Mouse (Mus musculus) intestine, embryonic 16.5 days (tissue): ENCODE results near the gene Cachd1. TPM values are rescaled to one million over a fixed set of nuclear protein-coding genes. Genes with fewer than 3 reads are reported as not detected.

Experiments
- ATAC-seq: fragments of 200-750 bp; cut with Nextera tagmentation; 2 replicates; pipeline ENCODE4 v1.8.0; 2017; ENCODE audit warnings: moderate TSS enrichment, moderate library complexity
- H3K27ac ChIP-seq: fragments of 300-500 bp; sonication (generic); 2 replicates; pipeline ENCODE4 v1.5.1; 2014; ENCODE audit warnings: mild to moderate bottlenecking, low read length
- H3K27me3 ChIP-seq: fragments of 300-500 bp; sonication (generic); replicated peaks from 2 replicates; pipeline ENCODE4 v1.6.1; 2014; ENCODE audit warnings: low read length, control low read depth, mixed read lengths; ENCODE audit not compliant: control insufficient read depth, insufficient read depth
- H3K36me3 ChIP-seq: fragments of 300-500 bp; sonication (generic); 2 replicates; pipeline ENCODE4 v1.6.1; 2014; ENCODE audit warnings: low read length, control low read depth; ENCODE audit not compliant: control insufficient read depth, insufficient read depth
- H3K4me1 ChIP-seq: fragments of 300-500 bp; sonication (generic); 2 replicates; pipeline ENCODE4 v1.6.1; 2014; ENCODE audit warnings: low read length, control low read depth, mixed read lengths; ENCODE audit not compliant: control insufficient read depth, insufficient read depth
- H3K4me2 ChIP-seq: fragments of 300-500 bp; sonication (generic); 2 replicates; pipeline ENCODE4 v1.6.1; 2014; ENCODE audit warnings: low read depth, low read length, control low read depth
- H3K4me3 ChIP-seq: fragments of 300-500 bp; sonication (generic); 2 replicates; pipeline ENCODE4 v1.5.1; 2014; ENCODE audit warnings: mild to moderate bottlenecking, low read length
- H3K9ac ChIP-seq: fragments of 300-500 bp; sonication (generic); 2 replicates; pipeline ENCODE4 v1.6.1; 2014; ENCODE audit warnings: low read depth, low read length
- H3K9me3 ChIP-seq: fragments of 300-500 bp; sonication (generic); 2 replicates; pipeline ENCODE4 v1.6.1; 2016; ENCODE audit warnings: low read length, control low read depth; ENCODE audit not compliant: control insufficient read depth
- WGBS: fragments of 180-500 bp; shearing (Covaris S2); extraction: QIAGEN DNeasy Blood & Tissue Kit; methylation state at CpG from one replicate; pipeline ENCODE4 v1.1.7; 2014; 5-methylcytosine and 5-hydroxymethylcytosine counted together
- polyA plus RNA-seq: library from polyadenylated mRNA; unstranded; fragments of >200 nt; fragmentation: Nextera tagmentation; extraction: Ambion mirVana; gene quantifications from 2 replicates; pipeline ENCODE4 v1.2.1, GENCODE M21; 2015

Gene Cachd1
- polyA plus RNA-seq, 1 experiment from 2014 or later = 7.8 TPM

- no peaks in the 10 kb centered on the region for H3K4me1 ChIP-seq
- WGBS = 92% methylated on average over 8 of the region's 8 CpGs
- no peak overlapping the region for H3K4me2 ChIP-seq
- no peak overlapping the region for H3K9ac ChIP-seq
- no peak overlapping the region for H3K27ac ChIP-seq
- no peaks in the 10 kb centered on the region for H3K27me3 ChIP-seq
- peaks cover 6% of the 10 kb centered on the region; the same call in 1 of the 2 replicates for H3K36me3 ChIP-seq
- no peak overlapping the region for H3K4me3 ChIP-seq
- H3K9me3 ChIP-seq = no peaks in the 10 kb centered on the region
- ATAC-seq = no peak
Measured at GRCm38 (mm10) chr4:100998906-100999305, 222.4 kb downstream of the Cachd1 start.

GRCm38 (mm10) chr4:101000622-101001021, 224.1 kb downstream of the Cachd1 start:
- no peak overlapping the region for H3K27ac ChIP-seq
- H3K9me3 ChIP-seq = no peaks in the 10 kb centered on the region
- no peaks in the 10 kb centered on the region for H3K4me1 ChIP-seq
- WGBS = 87% methylated on average over 3 of the region's 3 CpGs
- H3K36me3 ChIP-seq = peaks cover 6% of the 10 kb centered on the region; the same call in 1 of the 2 replicates
- ATAC-seq = no peak
- no peak overlapping the region for H3K4me3 ChIP-seq
- no peaks in the 10 kb centered on the region for H3K27me3 ChIP-seq
- H3K4me2 ChIP-seq = no peak overlapping the region
- no peak overlapping the region for H3K9ac ChIP-seq

GRCm38 (mm10) chr4:101001073-101001472, 224.6 kb downstream of the Cachd1 start:
- Histone ChIP-seq H3K4me1 (no peaks in the 10 kb centered on the region), H3K27ac (no peak overlapping the region), H3K9ac (no peak overlapping the region), H3K36me3 (peaks cover 6% of the 10 kb centered on the region; the same call in 1 of the 2 replicates), H3K9me3 (no peaks in the 10 kb centered on the region), H3K4me3 (no peak overlapping the region), H3K27me3 (no peaks in the 10 kb centered on the region), H3K4me2 (no peak overlapping the region)
- ATAC-seq = no peak
- WGBS = 77% methylated on average over 6 of the region's 6 CpGs

- Histone ChIP-seq H3K9me3 (no peaks in the 10 kb centered on the region), H3K4me1 (no peaks in the 10 kb centered on the region), H3K4me2 (no peak overlapping the region), H3K36me3 (peaks cover 6% of the 10 kb centered on the region; the same call in 1 of the 2 replicates), H3K9ac (no peak overlapping the region), H3K4me3 (no peak overlapping the region), H3K27ac (no peak overlapping the region), H3K27me3 (no peaks in the 10 kb centered on the region)
- 90% methylated on average over 16 of the region's 16 CpGs for WGBS
- ATAC-seq = no peak
Measured at GRCm38 (mm10) chr4:101002961-101003360, 226.5 kb downstream of the Cachd1 start.

- ATAC-seq = no peak
- H3K9me3 ChIP-seq = no peaks in the 10 kb centered on the region
- no peaks in the 10 kb centered on the region for H3K36me3 ChIP-seq
- H3K4me2 ChIP-seq = no peak overlapping the region
- H3K27me3 ChIP-seq = no peaks in the 10 kb centered on the region
- WGBS = 82% methylated on average over 5 of the region's 5 CpGs
- H3K4me1 ChIP-seq = no peaks in the 10 kb centered on the region
- no peak overlapping the region for H3K27ac ChIP-seq
- no peak overlapping the region for H3K9ac ChIP-seq
- H3K4me3 ChIP-seq = no peak overlapping the region
Measured at GRCm38 (mm10) chr4:101008362-101008769, 231.9 kb downstream of the Cachd1 start.

GRCm38 (mm10) chr4:101009092-101009491, 232.6 kb downstream of the Cachd1 start:
- no peak overlapping the region for H3K9ac ChIP-seq
- H3K4me2 ChIP-seq = no peak overlapping the region
- no peak overlapping the region for H3K27ac ChIP-seq
- no peaks in the 10 kb centered on the region for H3K9me3 ChIP-seq
- no peaks in the 10 kb centered on the region for H3K27me3 ChIP-seq
- no peaks in the 10 kb centered on the region for H3K4me1 ChIP-seq
- no peak for ATAC-seq
- H3K4me3 ChIP-seq = no peak overlapping the region
- 91% methylated on average over 4 of the region's 4 CpGs for WGBS
- no peaks in the 10 kb centered on the region for H3K36me3 ChIP-seq

- Histone ChIP-seq H3K36me3 (no peaks in the 10 kb centered on the region), H3K27ac (no peak overlapping the region), H3K9ac (no peak overlapping the region), H3K9me3 (no peaks in the 10 kb centered on the region; the same call in 1 of the 2 replicates), H3K4me2 (no peak overlapping the region), H3K4me3 (no peak overlapping the region), H3K4me1 (no peaks in the 10 kb centered on the region), H3K27me3 (no peaks in the 10 kb centered on the region)
- no peak for ATAC-seq
- 70% methylated on average over 4 of the region's 4 CpGs for WGBS
Measured at GRCm38 (mm10) chr4:101017806-101018205, 241.3 kb downstream of the Cachd1 start.

GRCm38 (mm10) chr4:101020596-101020995, 244.1 kb downstream of the Cachd1 start, which contains the start of gene Gm10577:
Gm10577 (minus strand) TSS chr4:101020696.
- WGBS = 77% methylated on average over 4 of the region's 4 CpGs
- no peak for ATAC-seq
- no peaks in the 10 kb centered on the region for H3K27me3 ChIP-seq

GRCm38 (mm10) chr4:101026566-101026965, 250.1 kb downstream of the Cachd1 start:
- Histone ChIP-seq H3K4me2 (no peak overlapping the region), H3K9ac (no peak overlapping the region), H3K36me3 (no peaks in the 10 kb centered on the region), H3K27ac (no peak overlapping the region), H3K4me1 (no peaks in the 10 kb centered on the region), H3K27me3 (no peaks in the 10 kb centered on the region), H3K9me3 (no peaks in the 10 kb centered on the region; the same call in 1 of the 2 replicates), H3K4me3 (no peak overlapping the region)
- WGBS = 79% methylated on average over 5 of the region's 5 CpGs
- ATAC-seq = no peak

More at GRCm38 (mm10) chr4:101020596-101020995, 244.1 kb downstream of the Cachd1 start, which contains the start of gene Gm10577:
- H3K9ac ChIP-seq = no peak within 1 kb of the TSS
- no peak within 1 kb of the TSS for H3K27ac ChIP-seq
- H3K4me3 ChIP-seq = no peak within 1 kb of the TSS
- H3K4me1 ChIP-seq = no peaks in the 10 kb centered on the region
- H3K9me3 ChIP-seq = no peaks in the 10 kb centered on the region; the same call in 1 of the 2 replicates
- H3K4me2 ChIP-seq = no peak within 1 kb of the TSS
- H3K36me3 ChIP-seq = no peaks in the 10 kb centered on the region

GRCm38 (mm10) chr4:101026995-101027394, 250.5 kb downstream of the Cachd1 start:
- no peak for ATAC-seq
- Histone ChIP-seq H3K36me3 (no peaks in the 10 kb centered on the region), H3K27me3 (no peaks in the 10 kb centered on the region), H3K4me1 (no peaks in the 10 kb centered on the region), H3K4me2 (no peak overlapping the region), H3K9ac (no peak overlapping the region), H3K27ac (no peak overlapping the region), H3K9me3 (no peaks in the 10 kb centered on the region; the same call in 1 of the 2 replicates), H3K4me3 (no peak overlapping the region)
- 64% methylated on average over 2 of the region's 2 CpGs for WGBS
